10 mouse cellular contexts compared by ENCODE assay signal in the genomic region with DNA sequence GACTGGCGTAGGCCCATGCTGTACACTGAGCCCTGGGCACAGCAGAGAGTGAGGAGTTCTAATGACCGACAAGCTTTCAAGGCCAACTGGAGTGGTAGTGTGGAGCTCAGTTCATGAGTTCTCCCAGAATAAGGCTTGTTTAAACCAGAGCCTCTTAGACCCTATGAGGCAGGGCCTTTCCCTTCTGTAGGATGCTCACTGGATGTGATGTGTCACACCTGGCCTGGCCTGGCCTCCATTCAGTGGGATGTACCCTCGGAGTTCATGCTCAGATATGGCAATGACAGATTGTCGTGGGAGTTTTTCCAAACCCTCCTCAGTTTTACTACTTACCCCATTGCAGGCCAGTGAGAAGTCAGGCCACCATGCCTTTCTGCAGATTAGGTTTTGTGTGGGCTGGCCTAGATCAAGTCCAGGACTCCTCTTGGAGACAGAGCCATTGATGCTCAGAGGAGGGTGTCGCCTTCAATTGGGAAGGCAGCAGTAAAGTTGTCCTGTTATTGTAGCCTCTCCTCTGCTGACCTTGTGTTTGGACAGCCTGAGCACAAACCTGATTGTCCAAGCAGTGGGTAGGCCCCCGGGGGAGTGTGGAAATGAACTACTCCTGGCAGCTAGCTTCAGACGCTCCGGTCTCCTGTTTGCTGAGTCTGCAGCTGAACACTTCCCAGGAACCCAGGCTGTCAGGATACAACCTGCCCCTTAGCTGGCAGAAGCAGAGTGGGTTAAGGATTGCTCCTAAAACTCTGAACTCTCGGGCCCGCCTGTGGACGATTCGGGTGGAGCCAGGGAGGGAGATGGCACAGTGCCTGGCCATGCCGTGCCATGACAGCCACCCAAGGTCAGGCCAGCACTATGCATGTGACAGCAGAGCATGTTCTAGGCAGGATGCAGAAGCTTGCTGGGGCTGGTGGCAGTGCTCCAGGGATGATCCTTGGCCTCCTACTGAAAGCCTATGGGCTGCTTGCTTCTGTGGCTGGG.
DNase-seq lines count a peak whose midpoint lies in the region; ATAC-seq lines count a peak whose summit lies in the region.
"Had no signal": no experiment of that assay in that cellular context is flagged by ENCODE, and none has a peak within 500 bp of the region (broad histone marks: within the 10 kb centered on the region; RNA-seq: fewer than 3 reads in every experiment).

No protein-coding gene starts in this region.

- H3K27ac ChIP-seq in heart, embryonic 11.5 days (ENCODE audit: low read depth, low read length) = peak overlapping the region; percentile 29; the same call in 1 of the 2 replicates
- H3K27ac ChIP-seq in forebrain, embryonic 13.5 days = no peak overlapping the region
- H3K27ac ChIP-seq: embryonic facial prominence, embryonic 13.5 days had no signal

- peak overlapping the region; percentile 43; the same call in 1 of the 2 replicates for H3K9ac ChIP-seq in heart, embryonic 11.5 days (ENCODE audit: low read depth, low read length)
- no peak overlapping the region for H3K9ac ChIP-seq in forebrain, embryonic 13.5 days
- H3K9ac ChIP-seq: embryonic facial prominence, embryonic 13.5 days had no signal

- H3K9me3 ChIP-seq in heart, embryonic 11.5 days (replicated peaks; ENCODE audit: control insufficient read depth, low read length) = no peaks in the 10 kb centered on the region
- H3K9me3 ChIP-seq in forebrain, embryonic 13.5 days (replicated peaks) = no peaks in the 10 kb centered on the region
- H3K9me3 ChIP-seq: embryonic facial prominence, embryonic 13.5 days had no signal

- 73% methylated on average over 13 of the region's 13 CpGs for WGBS in heart, embryonic 11.5 days (ENCODE audit: insufficient replicate concordance)
- WGBS in forebrain, embryonic 13.5 days = 88% methylated on average over 13 of the region's 13 CpGs

- H3K27me3 ChIP-seq in heart, embryonic 11.5 days (ENCODE audit: control insufficient read depth, insufficient read depth, low read length) = peaks cover 15% of the 10 kb centered on the region
- no peaks in the 10 kb centered on the region for H3K27me3 ChIP-seq in forebrain, embryonic 13.5 days
- H3K27me3 ChIP-seq: embryonic facial prominence, embryonic 13.5 days; Patski had no signal

- H3K4me2 ChIP-seq in heart, embryonic 11.5 days = no peak overlapping the region
- H3K4me2 ChIP-seq in forebrain, embryonic 13.5 days = no peak overlapping the region
- H3K4me2 ChIP-seq: embryonic facial prominence, embryonic 13.5 days had no signal

- DNase-seq in MN1 (ENCODE audit: low spot score) = peak; percentile 10
- DNase-seq in adrenal gland, postnatal 14 days = peak; percentile 90
- DNase-seq in kidney, postnatal 4 days = peak; percentile 56 to 69
- DNase-seq in layer of hippocampus, postnatal 25 days (ENCODE audit: extremely low spot score in 1 of 2, low spot score in 1 of 2) = no peak
- no peak for DNase-seq in frontal cortex, postnatal 14 days (ENCODE audit: low spot score in 2 of 2)
- DNase-seq in left cerebral cortex, adult 11 months (ENCODE audit: low spot score) = no peak

- H3K4me3 ChIP-seq in heart, embryonic 11.5 days (ENCODE audit: low read depth, low read length) = no peak overlapping the region
- H3K4me3 ChIP-seq in forebrain, embryonic 13.5 days = no peak overlapping the region
- H3K4me3 ChIP-seq: embryonic facial prominence, embryonic 13.5 days had no signal

- ATAC-seq in heart, embryonic 11.5 days (replicated peaks; ENCODE audit: insufficient number of reproducible peaks, low FRiP score, low TSS enrichment) = no peak
- no peak for ATAC-seq in forebrain, embryonic 13.5 days
- ATAC-seq: Patski had no signal

- H3K36me3 ChIP-seq in heart, embryonic 11.5 days (ENCODE audit: control insufficient read depth, insufficient read depth, low read length) = no peaks in the 10 kb centered on the region
- H3K36me3 ChIP-seq in forebrain, embryonic 13.5 days (ENCODE audit: poor library complexity, severe bottlenecking) = peaks cover 11% of the 10 kb centered on the region; the same call in 1 of the 2 replicates
- H3K36me3 ChIP-seq: embryonic facial prominence, embryonic 13.5 days had no signal

- peaks cover 33% of the 10 kb centered on the region for H3K4me1 ChIP-seq in heart, embryonic 11.5 days (ENCODE audit: control insufficient read depth, insufficient read depth, low read length)
- peaks cover 8% of the 10 kb centered on the region for H3K4me1 ChIP-seq in forebrain, embryonic 13.5 days

Comparison
In these comparisons a context has a peak if more than half of its experiments do, and no peak if none do; other contexts are left out.
1. DNase-seq: peak in MN1 (single experiment), adrenal gland, postnatal 14 days (single experiment) and kidney, postnatal 4 days (2 of 2); none in layer of hippocampus, postnatal 25 days (0 of 2), frontal cortex, postnatal 14 days (0 of 2) and left cerebral cortex, adult 11 months (single experiment).